Mouse (Mus musculus) layer of hippocampus, adult 2 months (tissue): Measurements from ENCODE around the gene Parp14. TPM values are rescaled to one million over a fixed set of nuclear protein-coding genes. Genes with fewer than 3 reads are reported as not detected.

Experiments used
- DNase-seq, 2 experiments: peaks; one replicate each; pipeline ENCODE4 v3.0.0; 2022; ENCODE audit warnings: low spot score in 2 of 2
- H3K27ac ChIP-seq: fragments of 200-600 bp; 2 replicates; pipeline ENCODE4 v1.8.1; 2022
- H3K4me3 ChIP-seq: fragments of 200-600 bp; 2 replicates; pipeline ENCODE4 v1.8.1; 2022; ENCODE audit warnings: mild to moderate bottlenecking
- CTCF ChIP-seq: fragments of 200-600 bp; conservative IDR thresholded peaks from 2 replicates; pipeline ENCODE4 v1.8.1; 2022; ENCODE audit warnings: antibody characterized with exemption, mild to moderate bottlenecking, moderate library complexity
- long read RNA-seq, 2 experiments: library from polyadenylated mRNA; stranded (forward); transcript quantifications; one replicate each; pipeline ENCODE4 v2.0.0; 2021; ENCODE audit warnings: borderline mapping rate in 2 of 2
- total RNA-seq, 2 experiments: library from RNA; stranded (reverse); gene quantifications; 2 replicates each; pipeline ENCODE4 v1.2.3; 2021

Gene Parp14
- 1 to 10 TPM; 1.2 to 1.4 TPM for total RNA-seq
- long read RNA-seq, experiment 1, partial matches to known transcripts, result 0 of 1 reads
- long read RNA-seq, experiment 1, other reads (novel, unspliced or antisense), result 1 of 1 reads
- long read RNA-seq, experiment 2, partial matches to known transcripts, result 0 of 2 reads
- long read RNA-seq, experiment 2, other reads (novel, unspliced or antisense), result 2 of 2 reads

GRCm38 (mm10) chr16:35871048-35871851 is at the start of gene Parp14:
TSS of gene Parp14 (minus strand) at chr16:35871544.
- Histone ChIP-seq H3K27ac (peak within 1 kb of the TSS; percentile 68), H3K4me3 (peak within 1 kb of the TSS; percentile 77)
- DNase-seq, result no peak
- TF ChIP-seq CTCF, result no peak

DNA sequence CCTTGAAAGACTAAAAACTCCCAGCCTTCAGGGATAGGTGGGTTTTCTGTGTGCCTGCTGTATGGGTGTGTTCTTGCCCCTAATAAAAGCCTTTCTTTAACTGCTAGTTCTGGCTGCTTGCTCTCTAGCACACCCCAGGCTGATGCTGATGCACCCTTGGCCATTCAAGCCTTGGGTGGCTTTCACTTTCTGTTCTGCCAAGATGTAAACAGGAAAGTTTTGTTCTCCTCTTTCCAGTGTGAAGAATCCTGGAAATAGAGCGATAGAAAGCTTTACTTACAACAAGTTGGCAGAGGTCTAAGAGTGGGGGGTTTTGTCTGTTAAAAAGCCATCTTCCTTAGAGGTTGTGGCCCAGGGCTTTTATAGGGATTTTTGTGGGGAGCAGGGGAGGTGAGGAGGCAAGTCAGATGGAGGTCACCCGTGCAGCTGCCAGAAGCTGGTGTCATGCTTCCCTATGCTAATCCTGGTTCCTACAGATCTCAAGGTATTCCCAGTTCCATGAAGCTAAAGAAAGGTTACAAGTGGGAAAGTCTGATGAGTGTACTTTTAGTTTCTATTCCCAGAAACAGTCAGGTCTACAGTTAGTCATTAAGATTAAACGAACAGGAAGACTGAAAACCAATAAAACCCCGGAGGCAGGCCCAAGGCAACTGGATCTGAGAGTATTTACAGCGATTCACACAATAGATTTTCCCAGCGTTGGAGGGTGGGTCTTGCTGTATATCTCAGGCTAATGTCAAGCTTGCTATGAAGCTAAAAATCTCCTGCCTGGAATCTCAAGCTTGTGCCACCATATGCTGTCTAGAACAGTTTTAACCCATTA is 47.6 kb upstream of the Parp14 start:
- Histone ChIP-seq H3K4me3 (no peak overlapping the region), H3K27ac (no peak overlapping the region)
- DNase-seq, result no peak
- TF ChIP-seq CTCF, result no peak

DNA sequence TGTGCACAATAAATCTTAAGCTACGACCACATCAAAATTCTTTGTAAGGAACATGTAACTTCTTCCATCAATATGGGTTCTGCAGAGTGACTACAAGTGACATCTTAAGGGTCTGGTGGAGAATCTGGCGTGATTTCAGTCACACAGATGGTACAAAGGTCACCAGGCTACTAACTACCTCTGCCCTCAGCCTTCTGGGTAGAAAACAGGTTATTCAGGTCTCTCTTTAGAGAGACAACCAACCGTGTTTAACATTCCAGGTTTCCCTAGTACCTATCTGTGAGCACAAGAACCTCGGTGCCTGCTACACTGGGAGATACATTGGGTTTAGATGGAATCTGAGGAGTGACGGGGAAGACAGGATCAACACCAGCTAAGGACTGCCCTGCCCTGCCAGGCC is 43.0 kb upstream of the Parp14 start:
- no peak for DNase-seq
- Histone ChIP-seq H3K4me3 (no peak overlapping the region), H3K27ac (no peak overlapping the region)
- TF ChIP-seq CTCF, result no peak

- H3K4me3 ChIP-seq, result no peak overlapping the region
- H3K27ac ChIP-seq, result no peak overlapping the region
- DNase-seq, result no peak
- TF ChIP-seq CTCF, result peak; percentile 64
These were observed 42.2 kb upstream of the Parp14 start for GRCm38 (mm10) chr16:35913526-35913925.

DNA sequence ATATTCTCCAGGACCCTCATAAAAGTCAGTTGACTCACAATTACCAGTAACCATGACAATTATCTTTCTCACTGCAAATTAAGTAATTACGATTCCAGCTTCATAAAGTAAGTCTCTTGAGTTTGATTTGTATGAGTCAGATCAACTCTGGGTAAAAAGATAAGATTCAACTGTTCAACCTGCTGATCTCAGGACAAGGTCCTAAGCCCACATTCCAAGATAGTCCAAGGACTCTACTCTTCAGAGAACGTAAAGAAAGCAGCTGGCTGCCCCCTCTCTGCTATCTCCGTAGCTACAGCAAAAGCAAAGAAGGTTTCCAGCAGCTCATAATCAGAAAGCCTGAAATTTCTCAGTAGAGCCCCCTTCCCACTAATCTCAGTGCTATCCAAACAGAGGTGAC is 40.1 kb upstream of the Parp14 start:
- Histone ChIP-seq H3K4me3 (no peak overlapping the region), H3K27ac (no peak overlapping the region)
- no peak for TF ChIP-seq CTCF
- DNase-seq, result no peak

GRCm38 (mm10) chr16:35907432-35908201 is 36.3 kb upstream of the Parp14 start:
- no peak overlapping the region for H3K27ac ChIP-seq
- no peak for DNase-seq
- no peak for TF ChIP-seq CTCF
- no peak overlapping the region for H3K4me3 ChIP-seq

DNA sequence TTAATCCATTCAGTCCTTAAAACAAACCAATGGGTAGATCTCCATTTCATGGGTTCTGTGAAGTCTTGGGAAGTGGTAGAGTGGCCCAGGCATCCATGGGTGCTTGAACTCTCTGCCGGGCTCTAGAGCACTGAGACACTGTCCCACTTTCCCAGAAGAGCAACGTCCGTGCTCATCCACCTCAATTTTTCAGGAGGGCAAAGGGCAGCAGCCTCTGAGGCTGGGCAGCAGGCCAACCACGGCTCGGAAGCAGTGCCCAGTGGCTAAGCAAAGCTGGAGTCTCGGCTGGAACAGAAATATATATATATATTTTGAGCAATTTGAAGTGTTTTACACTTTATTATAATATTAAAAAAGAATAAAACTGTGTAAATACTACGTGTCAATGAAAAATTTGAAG is 35.5 kb upstream of the Parp14 start:
- DNase-seq, result no peak
- Histone ChIP-seq H3K4me3 (no peak overlapping the region), H3K27ac (no peak overlapping the region)
- no peak for TF ChIP-seq CTCF

- Histone ChIP-seq H3K4me3 (no peak overlapping the region), H3K27ac (no peak overlapping the region)
- no peak for DNase-seq
- TF ChIP-seq CTCF, result no peak
These were observed 34.6 kb upstream of the Parp14 start for GRCm38 (mm10) chr16:35905819-35906485.

DNA sequence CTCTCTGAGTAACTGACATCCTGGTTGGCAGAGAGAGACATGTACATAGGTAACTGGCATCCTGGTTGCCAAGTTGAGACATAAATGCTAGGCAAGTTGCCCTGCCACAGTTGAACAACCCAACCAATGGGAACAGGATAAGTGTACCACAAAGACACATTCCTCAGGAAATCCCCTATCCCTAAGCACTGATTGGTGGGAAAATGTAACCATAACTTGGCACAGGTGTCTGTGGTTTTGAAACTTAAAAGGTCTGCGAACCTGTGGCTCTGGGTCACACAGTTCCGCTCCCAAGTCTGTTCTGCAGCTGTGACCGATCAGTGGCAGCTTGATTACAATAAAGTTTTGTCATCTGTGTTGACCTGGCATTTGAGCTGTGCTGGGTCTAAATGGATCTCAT is 34.0 kb upstream of the Parp14 start:
- Histone ChIP-seq H3K4me3 (no peak overlapping the region), H3K27ac (no peak overlapping the region)
- DNase-seq, result no peak
- no peak for TF ChIP-seq CTCF

GRCm38 (mm10) chr16:35904121-35904736 is 32.9 kb upstream of the Parp14 start:
- no peak for TF ChIP-seq CTCF
- no peak overlapping the region for H3K27ac ChIP-seq
- DNase-seq, result no peak
- H3K4me3 ChIP-seq, result no peak overlapping the region

DNA sequence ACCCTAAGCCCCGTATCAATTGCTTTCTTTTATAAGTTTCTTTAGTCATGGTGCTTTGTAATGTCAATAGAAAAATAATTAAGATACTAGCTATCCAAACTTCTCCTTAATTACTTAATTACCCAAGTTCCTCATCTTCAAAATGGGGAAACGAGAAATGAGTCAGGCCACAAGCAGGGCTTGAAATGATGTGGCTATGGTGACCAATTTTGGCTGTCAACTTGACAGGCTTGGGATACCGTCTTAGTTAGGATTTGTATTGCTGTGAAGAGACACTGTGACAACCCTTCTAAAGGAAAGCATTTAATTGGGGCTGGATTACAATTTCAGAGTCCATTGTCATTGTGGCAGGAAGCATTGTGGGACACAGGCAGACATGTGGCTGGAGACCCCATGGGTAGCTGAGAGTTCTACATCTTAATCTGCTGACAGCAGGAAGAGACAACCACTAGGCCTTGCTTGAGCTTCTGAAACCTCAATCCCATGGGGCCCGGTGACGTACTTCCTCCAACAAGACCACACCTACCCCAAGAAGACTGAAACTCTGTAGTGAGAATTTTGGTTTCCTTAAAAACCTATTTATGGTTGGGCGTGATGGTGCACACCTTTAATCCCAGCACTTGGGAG is 31.8 kb upstream of the Parp14 start:
- TF ChIP-seq CTCF, result no peak
- DNase-seq, result no peak
- H3K4me3 ChIP-seq, result no peak overlapping the region
- no peak overlapping the region for H3K27ac ChIP-seq
